Mouse (Mus musculus) megakaryocyte, embryonic 14.5 days (primary cell): ENCODE data around the gene Smad6. TPM values are rescaled to one million over a fixed set of nuclear protein-coding genes. Genes with fewer than 3 reads are reported as not detected.

Experiments
- H3K27me3 ChIP-seq: replicated peaks from 2 replicates; pipeline ENCODE3; 2012; ENCODE audit warnings: inconsistent platforms
- H3K36me3 ChIP-seq: replicated peaks from 2 replicates; pipeline ENCODE3; 2012; ENCODE audit warnings: low read length, inconsistent platforms, mixed read lengths
- H3K4me1 ChIP-seq: 2 replicates; pipeline ENCODE4 v1.6.1; 2012; ENCODE audit warnings: inconsistent platforms
- H3K4me3 ChIP-seq: replicated peaks from 2 replicates; pipeline ENCODE3; 2012; ENCODE audit warnings: moderate library complexity, mild to moderate bottlenecking, inconsistent platforms
- H3K9me3 ChIP-seq: 2 replicates; pipeline ENCODE4 v1.6.1; 2012; ENCODE audit warnings: inconsistent platforms
- FLI1 ChIP-seq: IDR thresholded peaks from 2 replicates; pipeline ENCODE4 v1.6.1; 2012; ENCODE audit warnings: low read length, inconsistent platforms, mixed read lengths
- GATA1 ChIP-seq: IDR thresholded peaks from 3 replicates; pipeline ENCODE4 v1.6.1; 2012; ENCODE audit warnings: mixed read lengths, low read length, inconsistent platforms, borderline replicate concordance
- polyA plus RNA-seq: library from polyadenylated mRNA; stranded (reverse); fragments of >175 nt; gene quantifications from 2 replicates; pipeline ENCODE4 v1.2.3, GENCODE M21; 2012; ENCODE audit warnings: low replicate concordance; ENCODE audit not compliant: insufficient read depth

Smad6 gene
- polyA plus RNA-seq, 1 experiment, result 19.3 TPM

DNA sequence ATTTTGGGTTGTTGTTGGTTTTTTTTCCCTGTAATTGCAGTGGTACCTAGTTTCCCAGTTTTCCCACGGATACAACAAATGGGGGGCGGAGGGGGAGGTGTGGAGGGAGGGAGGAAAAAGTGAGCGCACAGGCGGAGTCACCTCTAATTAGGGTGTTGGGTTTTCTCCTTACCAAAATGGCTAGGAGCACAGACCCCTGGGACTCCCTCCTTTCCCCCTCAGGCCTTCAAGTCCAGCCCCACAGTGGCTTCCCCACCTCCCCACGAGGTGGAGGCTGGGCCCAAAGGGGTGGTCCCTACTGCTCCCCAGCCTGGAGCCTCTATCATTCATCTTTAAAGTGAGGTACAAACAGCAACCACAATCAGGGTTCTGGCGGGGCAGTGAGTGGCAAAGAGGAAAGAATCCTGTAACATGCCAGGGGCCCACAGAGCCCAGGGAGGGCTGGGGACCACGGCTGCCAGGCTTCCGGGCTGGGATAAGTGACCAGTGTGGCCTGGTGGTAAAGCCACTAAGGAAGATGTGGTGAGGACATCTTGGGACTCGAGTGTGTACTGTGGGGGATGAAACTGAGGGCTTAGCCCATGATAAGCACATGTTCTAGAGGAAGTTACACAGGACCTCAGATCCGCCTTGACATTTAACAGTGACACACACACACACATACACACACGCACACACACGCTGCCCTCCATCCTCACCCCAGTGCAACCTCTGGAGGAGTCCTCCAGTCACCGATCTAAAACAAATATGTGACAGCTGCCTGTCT, 47.4 kb downstream of the Smad6 start:
- H3K36me3 ChIP-seq, result peaks cover 23% of the 10 kb centered on the region
- TF ChIP-seq FLI1, result peak; percentile 66
- TF ChIP-seq GATA1, result peak; percentile 55; the same call in 1 of the 3 replicates
- no peaks in the 10 kb centered on the region for H3K9me3 ChIP-seq
- peaks cover 75% of the 10 kb centered on the region for H3K27me3 ChIP-seq
- H3K4me3 ChIP-seq, result peak overlapping the region; percentile 62
- peaks cover 90% of the 10 kb centered on the region for H3K4me1 ChIP-seq

- H3K4me3 ChIP-seq, result no peak overlapping the region
- H3K4me1 ChIP-seq, result peaks cover 91% of the 10 kb centered on the region
- TF ChIP-seq GATA1, result no peak
- no peak for TF ChIP-seq FLI1
- no peaks in the 10 kb centered on the region for H3K9me3 ChIP-seq
- peaks cover 30% of the 10 kb centered on the region for H3K36me3 ChIP-seq
- H3K27me3 ChIP-seq, result peaks cover 76% of the 10 kb centered on the region
These were observed 48.1 kb downstream of the Smad6 start for GRCm38 (mm10) chr9:63973662-63974190.

DNA sequence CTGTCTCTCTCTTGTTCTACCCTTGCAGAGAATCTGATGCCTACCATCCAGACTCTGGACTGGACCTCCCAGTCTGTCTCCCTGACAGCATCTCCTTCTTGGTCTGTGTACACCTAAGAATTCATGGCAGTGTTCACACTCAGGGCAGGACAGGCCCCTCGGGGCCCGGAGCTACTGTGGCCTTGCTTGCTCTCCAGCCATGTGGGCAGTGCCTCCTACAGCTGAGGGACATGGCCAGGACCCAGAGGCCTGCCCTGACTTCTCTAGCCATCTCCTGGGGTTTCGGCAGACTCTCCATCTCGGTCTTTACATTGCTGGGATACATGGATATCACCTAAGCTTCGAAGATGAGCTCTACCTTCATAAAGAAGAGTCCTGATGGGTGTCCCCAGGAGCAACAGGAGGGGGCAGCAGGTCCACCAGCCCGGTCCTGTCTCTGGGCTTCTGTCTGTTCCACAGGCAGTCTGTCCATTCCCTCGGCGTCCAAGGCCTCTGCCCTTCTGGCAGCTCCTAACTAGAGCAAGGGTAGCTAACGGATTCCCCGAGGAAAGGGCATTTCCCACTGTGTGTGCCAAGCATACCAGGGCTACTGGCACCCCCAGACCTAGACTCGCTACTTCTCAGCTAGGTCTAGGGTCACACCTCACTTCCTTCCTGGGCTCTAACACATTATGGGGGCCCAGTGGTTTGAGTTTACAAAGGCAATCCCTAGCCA, 49.1 kb downstream of the Smad6 start:
- H3K4me1 ChIP-seq, result peaks cover 97% of the 10 kb centered on the region
- no peak overlapping the region for H3K4me3 ChIP-seq
- H3K36me3 ChIP-seq, result peaks cover 30% of the 10 kb centered on the region
- H3K27me3 ChIP-seq, result peaks cover 75% of the 10 kb centered on the region
- TF ChIP-seq GATA1, result no peak
- TF ChIP-seq FLI1, result no peak
- no peaks in the 10 kb centered on the region for H3K9me3 ChIP-seq

- H3K36me3 ChIP-seq, result peaks cover 25% of the 10 kb centered on the region
- peaks cover 71% of the 10 kb centered on the region for H3K27me3 ChIP-seq
- TF ChIP-seq FLI1 (no peak), GATA1 (no peak)
- H3K4me1 ChIP-seq, result peaks cover 90% of the 10 kb centered on the region
- H3K9me3 ChIP-seq, result no peaks in the 10 kb centered on the region
- peak overlapping the region; percentile 8 for H3K4me3 ChIP-seq
These were observed 50.3 kb downstream of the Smad6 start for GRCm38 (mm10) chr9:63971557-63971956.

- no peaks in the 10 kb centered on the region for H3K9me3 ChIP-seq
- no peak for TF ChIP-seq GATA1
- TF ChIP-seq FLI1, result no peak
- H3K4me1 ChIP-seq, result peaks cover 83% of the 10 kb centered on the region
- H3K27me3 ChIP-seq, result peaks cover 70% of the 10 kb centered on the region
- H3K4me3 ChIP-seq, result no peak overlapping the region
- peaks cover 25% of the 10 kb centered on the region for H3K36me3 ChIP-seq
These were observed 51.0 kb downstream of the Smad6 start for GRCm38 (mm10) chr9:63970836-63971235.

GRCm38 (mm10) chr9:63970388-63970787, 51.5 kb downstream of the Smad6 start:
- H3K9me3 ChIP-seq, result no peaks in the 10 kb centered on the region
- peak overlapping the region; percentile 83 for H3K4me3 ChIP-seq
- H3K4me1 ChIP-seq, result peaks cover 79% of the 10 kb centered on the region
- H3K27me3 ChIP-seq, result peaks cover 71% of the 10 kb centered on the region
- TF ChIP-seq FLI1 (no peak), GATA1 (no peak)
- peaks cover 25% of the 10 kb centered on the region for H3K36me3 ChIP-seq

- Histone ChIP-seq H3K27me3 (peaks cover 76% of the 10 kb centered on the region), H3K36me3 (peaks cover 25% of the 10 kb centered on the region), H3K4me1 (peaks cover 70% of the 10 kb centered on the region), H3K4me3 (no peak overlapping the region), H3K9me3 (no peaks in the 10 kb centered on the region)
- TF ChIP-seq GATA1, result no peak
These were observed 52.4 kb downstream of the Smad6 start for GRCm38 (mm10) chr9:63969467-63969866.

DNA sequence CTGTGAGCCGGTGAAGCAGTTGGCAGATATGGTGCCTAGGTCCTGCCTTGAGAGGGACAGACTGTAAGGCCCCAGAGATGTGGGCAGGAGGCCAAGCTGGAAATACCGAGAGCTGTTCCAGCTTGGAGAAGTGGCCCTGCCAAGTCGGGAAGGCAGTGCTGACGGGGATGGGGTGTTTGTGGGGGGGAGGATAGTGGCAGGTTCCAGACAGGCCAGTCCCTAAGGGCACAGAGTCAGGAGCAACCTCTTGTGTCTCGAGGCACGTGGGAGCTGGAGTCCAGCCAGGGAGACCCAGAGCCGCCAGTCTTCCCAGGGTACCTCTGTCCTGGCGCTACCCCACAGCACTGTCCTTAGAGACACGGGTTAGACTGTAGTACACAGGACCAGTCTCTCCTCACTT, 53.3 kb downstream of the Smad6 start:
- Histone ChIP-seq H3K9me3 (no peaks in the 10 kb centered on the region), H3K4me3 (no peak overlapping the region), H3K27me3 (peaks cover 82% of the 10 kb centered on the region), H3K36me3 (peaks cover 23% of the 10 kb centered on the region), H3K4me1 (peaks cover 64% of the 10 kb centered on the region)
- TF ChIP-seq GATA1 (no peak), FLI1 (no peak)

GRCm38 (mm10) chr9:63967408-63968172, 54.3 kb downstream of the Smad6 start:
- Histone ChIP-seq H3K36me3 (peaks cover 14% of the 10 kb centered on the region), H3K4me3 (no peak overlapping the region), H3K27me3 (peaks cover 81% of the 10 kb centered on the region), H3K9me3 (no peaks in the 10 kb centered on the region), H3K4me1 (peaks cover 56% of the 10 kb centered on the region)
- no peak for TF ChIP-seq GATA1
- no peak for TF ChIP-seq FLI1
